Mouse (Mus musculus): ENCODE measurements around the gene Hmga1b.
"Not testable (repeated sequence)": the region's sequence is repeated elsewhere in the genome, so short reads cannot be mapped to it uniquely, and the experiment has no call there.

Gene Hmga1b

GRCm38 (mm10) chr11:120762672-120763041 lies at the start of gene Hmga1b:
Hmga1b (plus strand) TSS chr11:120762794.
- DNase-seq (ENCODE audit: low read depth), result not testable (repeated sequence)

GRCm38 (mm10) chr11:120713580-120714518 lies 48.7 kb upstream of the Hmga1b start, which contains the start of the genes Cenpx and Lrrc45:
Cenpx (minus strand) TSS chr11:120713738.
Lrrc45 (plus strand) TSS chr11:120713925.
- peak; percentile 98 for DNase-seq (ENCODE audit: low read depth)

GRCm38 (mm10) chr11:120714546-120714945 lies 48.0 kb upstream of the Hmga1b start:
- no peak for DNase-seq (ENCODE audit: low read depth)

GRCm38 (mm10) chr11:120715131-120715530 lies 47.5 kb upstream of the Hmga1b start:
- no peak for DNase-seq (ENCODE audit: low read depth)

- no peak for DNase-seq (ENCODE audit: low read depth)
These were observed 43.4 kb upstream of the Hmga1b start for GRCm38 (mm10) chr11:120719242-120719641.

- no peak for DNase-seq (ENCODE audit: low read depth)
These were observed 42.7 kb upstream of the Hmga1b start for GRCm38 (mm10) chr11:120719841-120720376.

- DNase-seq (ENCODE audit: low read depth), result peak; percentile 77
These were observed 42.1 kb upstream of the Hmga1b start for GRCm38 (mm10) chr11:120720450-120720849.

GRCm38 (mm10) chr11:120721124-120722066 lies 41.2 kb upstream of the Hmga1b start, which contains the start of gene Rac3:
Rac3 (plus strand) TSS chr11:120721470.
- DNase-seq (ENCODE audit: low read depth), result no peak

GRCm38 (mm10) chr11:120722067-120722630 lies 40.4 kb upstream of the Hmga1b start:
- DNase-seq (ENCODE audit: low read depth), result no peak

- no peak for DNase-seq (ENCODE audit: low read depth)
These were observed 39.7 kb upstream of the Hmga1b start for GRCm38 (mm10) chr11:120722761-120723382.

GRCm38 (mm10) chr11:120723509-120723908 lies 39.1 kb upstream of the Hmga1b start:
- DNase-seq (ENCODE audit: low read depth), result no peak

- DNase-seq (ENCODE audit: low read depth), result no peak
These were observed 36.1 kb upstream of the Hmga1b start for GRCm38 (mm10) chr11:120726243-120727168.

GRCm38 (mm10) chr11:120727169-120727527 lies 35.4 kb upstream of the Hmga1b start, which contains the start of gene Dcxr:
Dcxr (minus strand) TSS chr11:120727281.
- DNase-seq (ENCODE audit: low read depth), result peak; percentile 97

GRCm38 (mm10) chr11:120727564-120727963 lies 35.0 kb upstream of the Hmga1b start:
- DNase-seq (ENCODE audit: low read depth), result no peak

GRCm38 (mm10) chr11:120728530-120729240 lies 33.9 kb upstream of the Hmga1b start:
- DNase-seq (ENCODE audit: low read depth), result no peak

GRCm38 (mm10) chr11:120729432-120730050 lies 33.1 kb upstream of the Hmga1b start:
- not testable (repeated sequence) for DNase-seq (ENCODE audit: low read depth)

GRCm38 (mm10) chr11:120730331-120730870 lies 32.2 kb upstream of the Hmga1b start:
- no peak for DNase-seq (ENCODE audit: low read depth)

- DNase-seq (ENCODE audit: low read depth), result no peak
These were observed 31.2 kb upstream of the Hmga1b start for GRCm38 (mm10) chr11:120731395-120731794.

Measured in fibroblast of lung, adult 2 months (primary cell).